In genomic region chr2:30676833-30677459, GRCm38 (mm10) we compare ENCODE assay signal across 9 mouse cellular contexts.
DNase-seq lines count a peak whose midpoint lies in the region; ATAC-seq lines count a peak whose summit lies in the region.
"Had no signal": no experiment of that assay in that cellular context is flagged by ENCODE, and none has a peak within 500 bp of the region (broad histone marks: within the 10 kb centered on the region; RNA-seq: fewer than 3 reads in every experiment).

No protein-coding gene starts in this region.

- peaks cover 23% of the 10 kb centered on the region for H3K4me1 ChIP-seq in hindbrain, embryonic 14.5 days (replicated peaks; ENCODE audit: control insufficient read depth, insufficient read depth, low read length)

- peak overlapping the region; percentile 52 for H3K4me2 ChIP-seq in hindbrain, embryonic 14.5 days (replicated peaks)

- WGBS in hindbrain, embryonic 14.5 days = under 1% methylated on average over 44 of the region's 44 CpGs

- no peaks in the 10 kb centered on the region for H3K27me3 ChIP-seq in hindbrain, embryonic 14.5 days (ENCODE audit: control insufficient read depth, insufficient read depth, low read length)

- ATAC-seq in hindbrain, embryonic 14.5 days (ENCODE audit: low FRiP score) = peak; percentile 82

- peak overlapping the region; percentile 93 for H3K27ac ChIP-seq in hindbrain, embryonic 14.5 days

- peak overlapping the region; percentile 17 for H3K4me3 ChIP-seq in hindbrain, embryonic 14.5 days (replicated peaks; ENCODE audit: low read length)
- H3K4me3 ChIP-seq: erythroblast, embryonic 14.5 days had no signal

- H3K9ac ChIP-seq in hindbrain, embryonic 14.5 days = peak overlapping the region; percentile 48

- H3K36me3 ChIP-seq in hindbrain, embryonic 14.5 days (replicated peaks; ENCODE audit: control insufficient read depth, insufficient read depth) = no peaks in the 10 kb centered on the region

- peaks cover 11% of the 10 kb centered on the region for H3K9me3 ChIP-seq in hindbrain, embryonic 14.5 days (ENCODE audit: control insufficient read depth, low read length)

- DNase-seq in NIH3T3 (ENCODE audit: low read depth) = peak; percentile 91
- DNase-seq in cerebellum, adult 8-10 months = peak; percentile 64
- DNase-seq in frontal cortex, adult 2 months (ENCODE audit: extremely low spot score in 1 of 2, low spot score in 1 of 2) = peak; percentile 65 to 81
- DNase-seq in hindbrain, embryonic 14.5 days (ENCODE audit: low spot score) = peak; percentile 78
- DNase-seq in left cerebral cortex, adult 11 months (ENCODE audit: low spot score) = peak; percentile 59
- peak; percentile 69 for DNase-seq in lung, postnatal 14 days
- DNase-seq in right cerebral cortex, adult 2 months (ENCODE audit: low spot score in 2 of 2) = peak; percentile 72 to 82
- no peak for DNase-seq in thymus, postnatal 10 days (ENCODE audit: low spot score in 2 of 2)

Comparison
In these comparisons a context has a peak if more than half of its experiments do, and no peak if none do; other contexts are left out.
1. DNase-seq: peak in NIH3T3 (single experiment), cerebellum, adult 8-10 months (single experiment), frontal cortex, adult 2 months (2 of 2), hindbrain, embryonic 14.5 days (single experiment), left cerebral cortex, adult 11 months (single experiment), lung, postnatal 14 days (single experiment) and right cerebral cortex, adult 2 months (2 of 2); none in thymus, postnatal 10 days (0 of 2).